Mouse (Mus musculus): ENCODE measurements around the gene Abhd4.

- TF ChIP-seq CTCF (IDR thresholded peaks at IDR 0.05; ENCODE audit: low read depth, low read length) (no peak), POLR2A (IDR thresholded peaks at IDR 0.05; ENCODE audit: borderline replicate concordance, low read depth, low read length) (no peak)
Measured at GRCm38 (mm10) chr14:54300136-54300535, 46.1 kb downstream of the Abhd4 start.
